Mouse (Mus musculus) ES-Bruce4 (cell line): ENCODE measurements around the gene Plxna4.

Source experiments
- CTCF ChIP-seq: IDR thresholded peaks from one replicate; pipeline ENCODE4 v1.8.1; 2011; ENCODE audit warnings: low read depth, low read length
- EP300 ChIP-seq: IDR thresholded peaks from 2 replicates; pipeline ENCODE4 v1.6.1; 2011; ENCODE audit warnings: low read depth, low read length; ENCODE audit not compliant: insufficient read depth
- POLR2A ChIP-seq: IDR thresholded peaks from one replicate; pipeline ENCODE4 v1.8.1; 2011; ENCODE audit warnings: low read length; ENCODE audit not compliant: insufficient read depth

DNA sequence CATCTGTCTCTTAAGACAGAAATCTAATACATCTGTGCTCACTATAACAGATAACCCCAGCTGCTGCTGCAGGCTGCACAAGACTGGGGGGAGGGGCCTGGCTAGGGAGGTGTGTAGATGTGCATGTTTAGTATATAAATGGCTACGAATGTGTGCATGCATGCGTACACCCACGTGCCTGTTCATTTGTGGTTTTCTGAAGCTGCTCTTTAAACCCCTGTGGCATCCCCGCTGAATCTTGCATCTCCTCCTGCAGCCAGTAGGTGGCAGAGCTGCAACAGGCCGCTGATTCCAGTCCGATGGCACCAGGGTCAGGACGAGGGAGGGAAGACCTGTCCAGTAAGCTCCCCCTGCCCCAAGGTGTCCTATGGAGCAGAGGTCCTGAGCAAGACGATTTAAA lies 260.0 kb downstream of the Plxna4 start:
- TF ChIP-seq POLR2A (no peak), CTCF (peak; percentile 92), EP300 (no peak)
